Mouse (Mus musculus): Measurements from ENCODE around the gene Rgs6. TPM values are rescaled to one million over a fixed set of nuclear protein-coding genes. Genes with fewer than 3 reads are reported as not detected.

Rgs6 gene
- total and polyA plus RNA-seq, 3 experiments = not detected

GRCm38 (mm10) chr12:83087555-83087954 is 499.5 kb downstream of the Rgs6 start:
- Histone ChIP-seq H3K79me2 (replicated peaks; ENCODE audit: control insufficient read depth, extremely low read depth, insufficient read depth, poor library complexity, severe bottlenecking) (no peaks in the 10 kb centered on the region), H3K4me2 (ENCODE audit: insufficient read depth, low read depth, poor library complexity, severe bottlenecking) (no peak overlapping the region), H3K4me1 (ENCODE audit: control insufficient read depth in 1 of 2, insufficient read depth in 2 of 2) (no peaks in the 10 kb centered on the region), H3K27ac (ENCODE audit: insufficient read depth, low read depth) (no peak overlapping the region), H3K9me3 (replicated peaks; ENCODE audit: low read length) (no peaks in the 10 kb centered on the region), H3K4me3 (replicated peaks in 1 of 3; ENCODE audit: low read depth in 2 of 3, low read length in 2 of 3, poor library complexity in 1 of 3) (no peak overlapping the region), H3K9ac (ENCODE audit: insufficient read depth, low read depth) (no peak overlapping the region), H3K27me3 (replicated peaks) (no peaks in the 10 kb centered on the region), H3K36me3 (replicated peaks in 1 of 2; ENCODE audit: control insufficient read depth in 1 of 2, insufficient read depth in 1 of 2, low read length in 1 of 2) (no peaks in the 10 kb centered on the region)
- TF ChIP-seq JUN (IDR thresholded peaks at IDR 0.05; ENCODE audit: insufficient read depth, low read depth, low read length) (no peak), MAZ (IDR thresholded peaks at IDR 0.05; ENCODE audit: low read depth, low read length) (no peak), SMC3 (IDR thresholded peaks at IDR 0.05; ENCODE audit: low read depth, low read length) (no peak), MYC (IDR thresholded peaks at IDR 0.05; ENCODE audit: low read depth, low read length) (no peak), MXI1 (IDR thresholded peaks at IDR 0.05; ENCODE audit: low read depth, low read length) (no peak), MAX (IDR thresholded peaks at IDR 0.05; ENCODE audit: low read length) (no peak), MEF2A (IDR thresholded peaks at IDR 0.05; ENCODE audit: borderline replicate concordance, low read depth, low read length) (no peak), EP300 (IDR thresholded peaks at IDR 0.05; ENCODE audit: low read length) (no peak), ETS1 (conservative IDR thresholded peaks at IDR 0.05; ENCODE audit: low read depth, low read length) (no peak), CHD2 (IDR thresholded peaks at IDR 0.05; ENCODE audit: low read length) (no peak), USF1 (IDR thresholded peaks at IDR 0.05; ENCODE audit: low read depth, low read length) (no peak), HCFC1 (IDR thresholded peaks at IDR 0.05; ENCODE audit: low read depth, low read length) (no peak), JUND (conservative IDR thresholded peaks at IDR 0.05; ENCODE audit: low read depth, low read length) (no peak), RAD21 (IDR thresholded peaks at IDR 0.05; ENCODE audit: low read depth, low read length) (no peak), ZC3H11A (IDR thresholded peaks at IDR 0.05; ENCODE audit: low read depth, low read length) (no peak), KAT2A (IDR thresholded peaks at IDR 0.05; ENCODE audit: insufficient replicate concordance, low read length) (no peak), POLR2A (IDR thresholded peaks at IDR 0.05; ENCODE audit: low read depth, low read length) (no peak), E2F4 (IDR thresholded peaks at IDR 0.05; ENCODE audit: insufficient replicate concordance, low read depth, low read length) (no peak)
- dilution Hi-C loops (cut with MboI; ENCODE audit: extremely low pct_ligation_motif_present, extremely low pct_unique_long_range_greater_than_20kb, low sequenced_read_pairs) = no loop called here
- in situ Hi-C loops (cut with MboI; ENCODE audit: low pct_ligation_motif_present, low pct_unique_long_range_greater_than_20kb, low sequenced_read_pairs) = no loop called here
- no peak for DNase-seq (ENCODE audit: extremely low read depth)

- in situ Hi-C loops (cut with MboI; ENCODE audit: low pct_ligation_motif_present, low pct_unique_long_range_greater_than_20kb, low sequenced_read_pairs) = no loop called here
- Histone ChIP-seq H3K4me2 (ENCODE audit: insufficient read depth, low read depth, poor library complexity, severe bottlenecking) (no peak overlapping the region), H3K9ac (ENCODE audit: insufficient read depth, low read depth) (no peak overlapping the region), H3K27ac (ENCODE audit: insufficient read depth, low read depth) (no peak overlapping the region), H3K36me3 (replicated peaks in 1 of 2; ENCODE audit: control insufficient read depth in 1 of 2, insufficient read depth in 1 of 2, low read length in 1 of 2) (no peaks in the 10 kb centered on the region), H3K4me3 (replicated peaks in 1 of 3; ENCODE audit: low read depth in 2 of 3, low read length in 2 of 3, poor library complexity in 1 of 3) (no peak overlapping the region), H3K9me3 (replicated peaks; ENCODE audit: low read length) (no peaks in the 10 kb centered on the region), H3K79me2 (replicated peaks; ENCODE audit: control insufficient read depth, extremely low read depth, insufficient read depth, poor library complexity, severe bottlenecking) (no peaks in the 10 kb centered on the region), H3K27me3 (replicated peaks) (no peaks in the 10 kb centered on the region), H3K4me1 (ENCODE audit: control insufficient read depth in 1 of 2, insufficient read depth in 2 of 2) (peaks cover 2 to 8% of the 10 kb centered on the region in 2 experiments; a peak in 3 of 4 replicates)
- no peak for DNase-seq (ENCODE audit: extremely low read depth)
- TF ChIP-seq SIN3A (IDR thresholded peaks at IDR 0.05; ENCODE audit: low read length) (no peak), PAX5 (IDR thresholded peaks at IDR 0.05; ENCODE audit: low read length) (no peak), BHLHE40 (IDR thresholded peaks at IDR 0.05; ENCODE audit: low read depth, low read length) (no peak), SMC3 (IDR thresholded peaks at IDR 0.05; ENCODE audit: low read depth, low read length) (no peak), ELF1 (IDR thresholded peaks at IDR 0.05; ENCODE audit: low read depth, low read length) (no peak)
- dilution Hi-C loops (cut with MboI; ENCODE audit: extremely low pct_ligation_motif_present, extremely low pct_unique_long_range_greater_than_20kb, low sequenced_read_pairs) = no loop called here
Observed at GRCm38 (mm10) chr12:83092001-83092400, 503.9 kb downstream of the Rgs6 start.
